Mouse (Mus musculus) MEL (cell line): ENCODE data around the gene Tox2. TPM values are rescaled to one million over a fixed set of nuclear protein-coding genes. Genes with fewer than 3 reads are reported as not detected.

Source experiments
- DNase-seq: peaks from one replicate; pipeline ENCODE4 v3.0.0; 2011; ENCODE audit warnings: low read depth, low spot score
- H3K27ac ChIP-seq: 2 replicates; pipeline ENCODE4 v1.5.1; 2012; ENCODE audit warnings: low read depth, mild to moderate bottlenecking, control low read depth, low read length, moderate library complexity; ENCODE audit not compliant: control insufficient read depth
- H3K27me3 ChIP-seq, 2 experiments: fragments of 150-350 bp in 1 of 2; sonication (generic) in 1 of 2; 2 replicates each; pipeline ENCODE4 v1.6.1; 2012; ENCODE audit warnings: low read length in 2 of 2, mild to moderate bottlenecking in 2 of 2, improper control_type of control experiment in 1 of 2, moderate library complexity in 1 of 2; ENCODE audit not compliant: insufficient read depth in 2 of 2, control insufficient read depth in 1 of 2
- H3K36me3 ChIP-seq, 2 experiments: 2 replicates each; pipeline ENCODE4 v1.6.1; 2012 to 2014; ENCODE audit warnings: low read length in 2 of 2, improper control_type of control experiment in 1 of 2, inconsistent platforms in 1 of 2, mild to moderate bottlenecking in 1 of 2; ENCODE audit not compliant: insufficient read depth in 2 of 2, control insufficient read depth in 1 of 2
- H3K4me1 ChIP-seq, 2 experiments: fragments of 150-350 bp in 1 of 2; sonication (generic) in 1 of 2; 2 replicates each; pipeline ENCODE4 v1.6.1; 2012; ENCODE audit warnings: low read length in 2 of 2, improper control_type of control experiment in 1 of 2, mild to moderate bottlenecking in 1 of 2; ENCODE audit not compliant: insufficient read depth in 2 of 2, control insufficient read depth in 1 of 2
- H3K4me3 ChIP-seq, 2 experiments: fragments of 150-350 bp in 1 of 2; sonication (generic) in 1 of 2; 2 replicates each; pipeline ENCODE4 v1.5.1; 2012; ENCODE audit warnings: low read depth in 2 of 2, low read length in 2 of 2, mild to moderate bottlenecking in 2 of 2, moderate library complexity in 2 of 2, control low read depth in 1 of 2, improper control_type of control experiment in 1 of 2; ENCODE audit not compliant: control insufficient read depth in 1 of 2, insufficient read depth in 1 of 2
- H3K79me2 ChIP-seq: 2 replicates; pipeline ENCODE4 v1.6.1; 2012; ENCODE audit warnings: mild to moderate bottlenecking, low read length, moderate library complexity; ENCODE audit not compliant: control insufficient read depth, poor library complexity, insufficient read depth
- H3K9ac ChIP-seq: 2 replicates; pipeline ENCODE4 v1.6.1; 2012; ENCODE audit warnings: low read depth, mild to moderate bottlenecking, control low read depth, low read length, moderate library complexity; ENCODE audit not compliant: control insufficient read depth, poor library complexity, severe bottlenecking
- H3K9me3 ChIP-seq: fragments of 150-350 bp; sonication (generic); replicated peaks from 2 replicates; pipeline ENCODE4 v1.6.1; 2012; ENCODE audit warnings: mild to moderate bottlenecking, low read length, improper control_type of control experiment, moderate library complexity; ENCODE audit not compliant: insufficient read depth
- BHLHE40 ChIP-seq: IDR thresholded peaks from 2 replicates; pipeline ENCODE4 v1.6.1; 2012; ENCODE audit warnings: low read depth, mild to moderate bottlenecking, inconsistent platforms, low read length, improper control_type of control experiment, borderline replicate concordance
- CHD1 ChIP-seq: IDR thresholded peaks from 2 replicates; pipeline ENCODE4 v1.6.1; 2012; ENCODE audit warnings: low read depth, mild to moderate bottlenecking, inconsistent platforms, low read length, improper control_type of control experiment
- CHD2 ChIP-seq: IDR thresholded peaks from 2 replicates; pipeline ENCODE4 v1.6.1; 2011; ENCODE audit warnings: low read length, improper control_type of control experiment
- CTCF ChIP-seq, 3 experiments: IDR thresholded peaks in 2 of 3; conservative IDR thresholded peaks in 1 of 3; 2 replicates each; pipeline ENCODE4 v1.5.1; 2011 to 2012; ENCODE audit warnings: low read length in 3 of 3, low read depth in 2 of 3, mild to moderate bottlenecking in 2 of 3, improper control_type of control experiment in 1 of 3, inconsistent platforms in 1 of 3, mixed read lengths in 1 of 3, moderate library complexity in 1 of 3; ENCODE audit not compliant: control insufficient read depth in 1 of 3, insufficient read depth in 1 of 3, poor library complexity in 1 of 3, severe bottlenecking in 1 of 3
- E2F4 ChIP-seq: IDR thresholded peaks from 2 replicates; pipeline ENCODE4 v1.6.1; 2011; ENCODE audit warnings: low read depth, low read length, improper control_type of control experiment, borderline replicate concordance
- EP300 ChIP-seq, 2 experiments: IDR thresholded peaks; 2 replicates each; pipeline ENCODE4 v1.6.1; 2011; ENCODE audit warnings: improper control_type of control experiment in 2 of 2, low read length in 2 of 2, low read depth in 1 of 2, mild to moderate bottlenecking in 1 of 2
- ETS1 ChIP-seq: IDR thresholded peaks from 2 replicates; pipeline ENCODE4 v1.6.1; 2012; ENCODE audit warnings: low read depth, mild to moderate bottlenecking, inconsistent platforms, low read length, improper control_type of control experiment, moderate library complexity
- GABPA ChIP-seq: IDR thresholded peaks from 2 replicates; pipeline ENCODE4 v1.6.1; 2012; ENCODE audit warnings: low read depth, mild to moderate bottlenecking, inconsistent platforms, low read length, improper control_type of control experiment, moderate library complexity
- GATA1 ChIP-seq: IDR thresholded peaks from 2 replicates; pipeline ENCODE4 v1.6.1; 2011; ENCODE audit warnings: low read depth, low read length, improper control_type of control experiment
- HCFC1 ChIP-seq: IDR thresholded peaks from 2 replicates; pipeline ENCODE4 v1.6.1; 2012; ENCODE audit warnings: low read depth, mild to moderate bottlenecking, inconsistent platforms, low read length, improper control_type of control experiment, moderate library complexity
- KAT2A ChIP-seq: conservative IDR thresholded peaks from 2 replicates; pipeline ENCODE4 v1.6.1; 2012; ENCODE audit warnings: low read depth, low read length, improper control_type of control experiment, inconsistent platforms
- MAFK ChIP-seq: IDR thresholded peaks from 2 replicates; pipeline ENCODE4 v1.6.1; 2011; ENCODE audit warnings: low read depth, mild to moderate bottlenecking, low read length, improper control_type of control experiment, borderline replicate concordance
- MAX ChIP-seq: IDR thresholded peaks from 2 replicates; pipeline ENCODE4 v1.6.1; 2011; ENCODE audit warnings: low read length, improper control_type of control experiment
- MEF2A ChIP-seq: IDR thresholded peaks from 2 replicates; pipeline ENCODE4 v1.6.1; 2014; ENCODE audit warnings: low read depth, mild to moderate bottlenecking, inconsistent platforms, low read length, improper control_type of control experiment; ENCODE audit not compliant: poor library complexity, insufficient replicate concordance, severe bottlenecking; ENCODE audit errors: extremely low read depth
- MYB ChIP-seq: IDR thresholded peaks from 2 replicates; pipeline ENCODE4 v1.6.1; 2011; ENCODE audit warnings: mild to moderate bottlenecking, low read depth, low read length, improper control_type of control experiment
- MYC ChIP-seq: IDR thresholded peaks from 2 replicates; pipeline ENCODE4 v1.6.1; 2011; ENCODE audit warnings: low read depth, mild to moderate bottlenecking, low read length, improper control_type of control experiment, moderate library complexity
- NELFE ChIP-seq: IDR thresholded peaks from 2 replicates; pipeline ENCODE4 v1.6.1; 2011; ENCODE audit warnings: low read depth, low read length, improper control_type of control experiment
- NRF1 ChIP-seq: IDR thresholded peaks from 2 replicates; pipeline ENCODE4 v1.6.1; 2014; ENCODE audit warnings: low read depth, mild to moderate bottlenecking, inconsistent platforms, low read length, improper control_type of control experiment, moderate library complexity; ENCODE audit not compliant: poor library complexity, insufficient read depth, severe bottlenecking
- POLR2AphosphoS2 ChIP-seq: IDR thresholded peaks from 2 replicates; pipeline ENCODE4 v1.6.1; 2011; ENCODE audit warnings: low read length, improper control_type of control experiment
- POLR2AphosphoS5 ChIP-seq: IDR thresholded peaks from 2 replicates; pipeline ENCODE4 v1.6.1; 2012; ENCODE audit warnings: low read depth, borderline replicate concordance, mild to moderate bottlenecking, inconsistent platforms, low read length, moderate library complexity, mixed read lengths
- RAD21 ChIP-seq: IDR thresholded peaks from 2 replicates; pipeline ENCODE4 v1.6.1; 2011; ENCODE audit warnings: mild to moderate bottlenecking, low read depth, low read length, improper control_type of control experiment
- RCOR1 ChIP-seq: IDR thresholded peaks from 2 replicates; pipeline ENCODE4 v1.6.1; 2012; ENCODE audit warnings: low read depth, mild to moderate bottlenecking, inconsistent platforms, low read length, improper control_type of control experiment
- SMC3 ChIP-seq: IDR thresholded peaks from 2 replicates; pipeline ENCODE4 v1.6.1; 2011; ENCODE audit warnings: low read depth, low read length, improper control_type of control experiment
- TAL1 ChIP-seq: IDR thresholded peaks from 2 replicates; pipeline ENCODE4 v1.6.1; 2012; ENCODE audit warnings: mild to moderate bottlenecking, inconsistent platforms, low read length, moderate library complexity, mixed read lengths
- TCF12 ChIP-seq: IDR thresholded peaks from 2 replicates; pipeline ENCODE4 v1.6.1; 2014; ENCODE audit warnings: low read depth, mild to moderate bottlenecking, inconsistent platforms, low read length, improper control_type of control experiment, moderate library complexity
- USF2 ChIP-seq, 2 experiments: IDR thresholded peaks; 2 replicates each; pipeline ENCODE4 v1.6.1; 2011 to 2012; ENCODE audit warnings: improper control_type of control experiment in 2 of 2, low read length in 2 of 2, borderline replicate concordance in 1 of 2, inconsistent platforms in 1 of 2, low read depth in 1 of 2, mild to moderate bottlenecking in 1 of 2; ENCODE audit not compliant: insufficient read depth in 1 of 2
- ZC3H11A ChIP-seq: IDR thresholded peaks from 2 replicates; pipeline ENCODE4 v1.6.1; 2012; ENCODE audit warnings: low read depth, mild to moderate bottlenecking, inconsistent platforms, low read length, improper control_type of control experiment
- ZMIZ1 ChIP-seq: IDR thresholded peaks from 2 replicates; pipeline ENCODE4 v1.6.1; 2012; ENCODE audit warnings: low read depth, mild to moderate bottlenecking, inconsistent platforms, low read length, improper control_type of control experiment, moderate library complexity
- ZNF384 ChIP-seq: IDR thresholded peaks from 2 replicates; pipeline ENCODE4 v1.6.1; 2012; ENCODE audit warnings: low read depth, mild to moderate bottlenecking, inconsistent platforms, low read length, improper control_type of control experiment
- polyA plus RNA-seq, 2 experiments: library from polyadenylated mRNA; stranded (reverse) in 1 of 2; unstranded in 1 of 2; fragments of >175 nt in 1 of 2; fragments of >200 nt in 1 of 2; gene quantifications; 2 replicates each; pipeline versions ENCODE4 v1.2.1 to v1.2.4; 2012; ENCODE audit warnings: low replicate concordance in 2 of 2, low read depth in 1 of 2; ENCODE audit not compliant: insufficient read length in 2 of 2, insufficient read depth in 1 of 2, missing spikeins in 1 of 2
- total RNA-seq: library from RNA; depleted of rRNA; stranded (reverse); fragments of 300-350 nt; gene quantifications from 2 replicates; pipeline ENCODE4 v1.2.3, GENCODE M21; 2012

Gene Tox2
- total and polyA plus RNA-seq, 3 experiments, result not detected

DNA sequence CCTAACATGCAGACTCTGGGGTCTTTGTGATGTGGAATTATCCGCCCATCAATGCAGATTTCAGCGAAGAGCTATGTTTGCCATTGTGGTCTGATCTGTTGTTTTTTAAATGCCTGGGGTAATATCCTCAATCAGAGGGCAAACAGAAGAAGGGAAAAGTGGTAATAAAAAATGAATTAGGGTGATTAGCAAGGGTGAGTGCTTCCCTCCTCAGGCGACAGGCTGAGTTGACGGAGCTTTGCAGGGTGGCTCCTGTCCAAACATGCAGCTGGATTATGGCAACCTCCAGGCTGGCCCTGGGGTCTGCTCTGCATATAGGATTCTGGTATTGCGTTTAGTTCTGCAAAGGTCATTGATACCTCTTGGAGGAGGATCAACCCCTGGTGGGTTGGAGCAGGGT lies 16.5 kb downstream of the Tox2 start:
- TF ChIP-seq RAD21 (no peak), CHD2 (no peak), ZC3H11A (no peak), HCFC1 (no peak), KAT2A (no peak), E2F4 (no peak), RCOR1 (no peak), SMC3 (no peak), TAL1 (no peak), MEF2A (no peak), CHD1 (no peak), MYB (no peak), MAX (no peak), GATA1 (no peak), NELFE (no peak), MAFK (no peak), BHLHE40 (no peak), ZNF384 (no peak), GABPA (no peak), CTCF (IDR thresholded peaks at IDR 0.05 in 2 of 3, conservative IDR thresholded peaks at IDR 0.05 in 1 of 3; ENCODE audit: control insufficient read depth in 1 of 3, insufficient read depth in 1 of 3, low read depth in 2 of 3, low read length in 3 of 3, poor library complexity in 1 of 3, severe bottlenecking in 1 of 3) (no peak)
- TF ChIP-seq, all 39 proteins: peak for 0
- no peak overlapping the region for H3K4me3 ChIP-seq
- no peak for DNase-seq
- H3K27ac ChIP-seq, result no peak overlapping the region
- no peaks in the 10 kb centered on the region for H3K79me2 ChIP-seq
- no peaks in the 10 kb centered on the region for H3K4me1 ChIP-seq
- H3K27me3 ChIP-seq, result no peaks in the 10 kb centered on the region
- no peaks in the 10 kb centered on the region for H3K9me3 ChIP-seq
- H3K9ac ChIP-seq, result no peak overlapping the region
- no peaks in the 10 kb centered on the region for H3K36me3 ChIP-seq

GRCm38 (mm10) chr2:163220706-163221105 lies 17.8 kb downstream of the Tox2 start:
- Histone ChIP-seq H3K9ac (no peak overlapping the region), H3K4me3 (no peak overlapping the region), H3K27me3 (no peaks in the 10 kb centered on the region), H3K27ac (no peak overlapping the region), H3K79me2 (no peaks in the 10 kb centered on the region), H3K4me1 (no peaks in the 10 kb centered on the region), H3K36me3 (no peaks in the 10 kb centered on the region), H3K9me3 (no peaks in the 10 kb centered on the region)
- TF ChIP-seq CHD2 (no peak), EP300 (IDR thresholded peaks at IDR 0.05; ENCODE audit: low read depth in 1 of 2, low read length in 2 of 2) (no peak), GABPA (no peak), MYB (no peak), GATA1 (no peak), ZNF384 (no peak), USF2 (IDR thresholded peaks at IDR 0.05; ENCODE audit: borderline replicate concordance in 1 of 2, insufficient read depth in 1 of 2, low read depth in 1 of 2, low read length in 2 of 2) (no peak), MYC (no peak), RAD21 (no peak), MAX (no peak), POLR2AphosphoS2 (no peak), POLR2AphosphoS5 (no peak), SMC3 (no peak), ETS1 (no peak), E2F4 (no peak), CTCF (IDR thresholded peaks at IDR 0.05 in 2 of 3, conservative IDR thresholded peaks at IDR 0.05 in 1 of 3; ENCODE audit: control insufficient read depth in 1 of 3, insufficient read depth in 1 of 3, low read depth in 2 of 3, low read length in 3 of 3, poor library complexity in 1 of 3, severe bottlenecking in 1 of 3) (no peak), ZMIZ1 (no peak), BHLHE40 (no peak), TCF12 (no peak), NRF1 (no peak)
- DNase-seq, result no peak
